Mouse (Mus musculus) urinary bladder, postnatal 0 days (tissue): ENCODE data around the gene Stat5a. TPM values are rescaled to one million over a fixed set of nuclear protein-coding genes. Genes with fewer than 3 reads are reported as not detected.

ENCODE experiments used
- polyA plus RNA-seq: library from polyadenylated mRNA; unstranded; fragments of >200 nt; fragmentation: Nextera tagmentation; extraction: Ambion mirVana; gene quantifications from 2 replicates; pipeline ENCODE4 v1.2.1, GENCODE M21; 2015

Stat5a gene
- polyA plus RNA-seq, result 3.7 and 4.5 TPM in 2 replicates

GRCm38 (mm10) chr11:100858935-100859578 lies at the start of gene Stat5a:
Gene Stat5a, plus strand, starts transcription at chr11:100859351.

GRCm38 (mm10) chr11:100850038-100850777 lies 8.9 kb upstream of the Stat5a start, which contains the start of gene Stat5b:
Gene Stat5b, minus strand, starts transcription at chr11:100850724.

Other genes starting within 250 kb of the Stat5a start
- gene Nkiras2, start 240.1 kb upstream of the Stat5a start, polyA plus RNA-seq, result 46.9 and 52.8 TPM in 2 replicates
- 95.8 and 98.6 TPM in 2 replicates for gene Dnajc7, start 239.2 kb upstream of the Stat5a start, polyA plus RNA-seq
- 0.22 and 0.24 TPM in 2 replicates for gene Zfp385c, start 166.9 kb upstream of the Stat5a start, polyA plus RNA-seq
- gene Dhx58, start 155.1 kb upstream of the Stat5a start, polyA plus RNA-seq, result 3.5 and 4.4 TPM in 2 replicates
- 18.9 and 19.5 TPM in 2 replicates for gene Kat2a, start 146.9 kb upstream of the Stat5a start, polyA plus RNA-seq
- 0.35 TPM in 1 of 2 replicates, not detected in the other for gene Hspb9, start 145.5 kb upstream of the Stat5a start, polyA plus RNA-seq
- gene Rab5c, start 121.1 kb upstream of the Stat5a start, polyA plus RNA-seq, result 20.9 and 21.9 TPM in 2 replicates
- gene Kcnh4, start 99.4 kb upstream of the Stat5a start, polyA plus RNA-seq, result not detected in 2 replicates
- not detected in 2 replicates for gene Hcrt, start 96.4 kb upstream of the Stat5a start, polyA plus RNA-seq
- 7.1 and 8.0 TPM in 2 replicates for gene Ghdc, start 88.4 kb upstream of the Stat5a start, polyA plus RNA-seq
- 12.8 and 15.7 TPM in 2 replicates for gene Stat5b, start 8.6 kb upstream of the Stat5a start, polyA plus RNA-seq
- 90.7 and 115 TPM in 2 replicates for gene Stat3, start 80.2 kb downstream of the Stat5a start, polyA plus RNA-seq
- 779 and 981 TPM in 2 replicates for gene Cavin1, start 111.5 kb downstream of the Stat5a start, polyA plus RNA-seq
- gene Atp6v0a1, start 150.1 kb downstream of the Stat5a start, polyA plus RNA-seq, result 51.3 and 56.7 TPM in 2 replicates
- gene Naglu, start 210.7 kb downstream of the Stat5a start, polyA plus RNA-seq, result 16.3 and 19.0 TPM in 2 replicates
- gene Hsd17b1, start 219.1 kb downstream of the Stat5a start, polyA plus RNA-seq, result 0.16 TPM in 1 of 2 replicates, not detected in the other
- 18.1 and 18.4 TPM in 2 replicates for gene Coasy, start 223.2 kb downstream of the Stat5a start, polyA plus RNA-seq
- gene Mlx, start 227.9 kb downstream of the Stat5a start, polyA plus RNA-seq, result 21.3 and 26.0 TPM in 2 replicates
- gene Psmc3ip, start 236.1 kb downstream of the Stat5a start, polyA plus RNA-seq, result 9.1 and 9.5 TPM in 2 replicates